Mouse (Mus musculus) C2C12 (cell line): Measurements from ENCODE around the gene Klk13. TPM values are rescaled to one million over a fixed set of nuclear protein-coding genes. Genes with fewer than 3 reads are reported as not detected.

Experiments used
- H3K27me3 ChIP-seq: one replicate; pipeline ENCODE4 v1.6.1; 2011; ENCODE audit not compliant: control insufficient read depth, insufficient read depth, insufficient read length
- H3K36me3 ChIP-seq: one replicate; pipeline ENCODE4 v1.6.1; 2011; ENCODE audit not compliant: control insufficient read depth, insufficient read depth
- H3K4me3 ChIP-seq: one replicate; pipeline ENCODE4 v1.5.1; 2011; ENCODE audit warnings: mild to moderate bottlenecking, control low read depth; ENCODE audit not compliant: poor library complexity, insufficient read depth, severe bottlenecking
- H3K79me2 ChIP-seq: one replicate; pipeline ENCODE4 v1.6.1; 2011; ENCODE audit not compliant: control insufficient read depth, insufficient read depth
- H3K79me3 ChIP-seq: one replicate; pipeline ENCODE4 v1.6.1; 2011; ENCODE audit warnings: low read depth, control low read depth
- H3ac ChIP-seq: one replicate; pipeline ENCODE3; 2011; ENCODE audit warnings: low read depth; ENCODE audit not compliant: control insufficient read depth, insufficient read length
- CEBPB ChIP-seq: IDR thresholded peaks from one replicate; pipeline ENCODE4 v1.6.1; 2011; ENCODE audit warnings: low read depth, mild to moderate bottlenecking, control low read depth, moderate library complexity
- CTCF ChIP-seq: IDR thresholded peaks from one replicate; pipeline ENCODE4 v1.5.1; 2011; ENCODE audit not compliant: control insufficient read depth, insufficient read depth, insufficient read length
- FOSL1 ChIP-seq: IDR thresholded peaks from one replicate; pipeline ENCODE4 v1.8.0; 2011; ENCODE audit warnings: mild to moderate bottlenecking, low read length; ENCODE audit not compliant: poor library complexity, insufficient read depth, severe bottlenecking
- MAX ChIP-seq: IDR thresholded peaks from one replicate; pipeline ENCODE4 v1.6.1; 2011; ENCODE audit warnings: mild to moderate bottlenecking, control low read depth
- MYOD1 ChIP-seq: IDR thresholded peaks from one replicate; pipeline ENCODE4 v1.6.1; 2011; ENCODE audit warnings: low read depth; ENCODE audit not compliant: control insufficient read depth, insufficient read length
- MYOG ChIP-seq: IDR thresholded peaks from one replicate; pipeline ENCODE4 v1.6.1; 2011; ENCODE audit not compliant: control insufficient read depth, insufficient read length; ENCODE audit errors: extremely low read depth
- USF1 ChIP-seq: IDR thresholded peaks from one replicate; pipeline ENCODE4 v1.6.1; 2011; ENCODE audit warnings: low read depth, mild to moderate bottlenecking, control low read depth, moderate library complexity
- polyA plus RNA-seq: library from polyadenylated mRNA; unstranded; fragments of >200 nt; fragmentation: generic; extraction: Trizol; gene quantifications from one replicate; pipeline ENCODE4 v1.2.1, GENCODE M21; 2012; ENCODE audit warnings: missing spikeins

The Klk13 gene
- polyA plus RNA-seq, 1 experiment = not detected

GRCm38 (mm10) chr7:43690118-43690517 is 22.2 kb upstream of the Klk13 start, which contains the start of gene Klk14:
Gene Klk14 (plus strand): TSS chr7:43690418.
- H3K79me3 ChIP-seq = no peaks in the 10 kb centered on the region
- H3ac ChIP-seq = no peak within 1 kb of the TSS
- H3K4me3 ChIP-seq = no peak within 1 kb of the TSS
- no peaks in the 10 kb centered on the region for H3K79me2 ChIP-seq
- H3K36me3 ChIP-seq = no peaks in the 10 kb centered on the region
- H3K27me3 ChIP-seq = peaks cover 9% of the 10 kb centered on the region
- TF ChIP-seq CEBPB = no peak
- TF ChIP-seq CTCF = no peak
- no peak for TF ChIP-seq MYOD1
- TF ChIP-seq USF1 = no peak
- no peak for TF ChIP-seq FOSL1
- no peak for TF ChIP-seq MYOG
- no peak for TF ChIP-seq MAX

DNA sequence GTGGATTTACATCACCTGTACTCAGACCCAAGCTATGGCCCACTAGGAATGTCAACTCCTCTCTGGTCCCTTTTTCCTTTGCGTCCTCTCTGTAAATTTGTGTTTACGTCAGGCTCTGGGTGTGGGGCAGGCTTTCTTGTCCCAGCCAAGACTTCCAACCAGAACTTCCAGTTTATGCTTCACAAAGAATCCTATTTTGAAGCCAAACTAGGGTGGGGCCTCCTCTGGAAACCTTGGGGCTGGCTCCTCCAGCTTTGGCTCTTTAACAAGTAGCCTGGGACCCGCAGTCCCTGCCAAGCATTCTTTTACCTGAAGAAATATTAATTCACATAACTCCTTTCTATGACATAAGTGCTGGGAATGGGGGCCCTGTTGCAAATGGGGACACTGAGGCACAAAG is 2.3 kb upstream of the Klk13 start:
- H3K79me3 ChIP-seq = no peaks in the 10 kb centered on the region
- H3K27me3 ChIP-seq = peaks cover 4% of the 10 kb centered on the region
- TF ChIP-seq USF1 (no peak), CEBPB (no peak), FOSL1 (no peak), MAX (no peak), CTCF (no peak), MYOG (no peak), MYOD1 (no peak)
- no peaks in the 10 kb centered on the region for H3K79me2 ChIP-seq
- no peaks in the 10 kb centered on the region for H3K36me3 ChIP-seq
- H3ac ChIP-seq = no peak overlapping the region
- H3K4me3 ChIP-seq = no peak overlapping the region

DNA sequence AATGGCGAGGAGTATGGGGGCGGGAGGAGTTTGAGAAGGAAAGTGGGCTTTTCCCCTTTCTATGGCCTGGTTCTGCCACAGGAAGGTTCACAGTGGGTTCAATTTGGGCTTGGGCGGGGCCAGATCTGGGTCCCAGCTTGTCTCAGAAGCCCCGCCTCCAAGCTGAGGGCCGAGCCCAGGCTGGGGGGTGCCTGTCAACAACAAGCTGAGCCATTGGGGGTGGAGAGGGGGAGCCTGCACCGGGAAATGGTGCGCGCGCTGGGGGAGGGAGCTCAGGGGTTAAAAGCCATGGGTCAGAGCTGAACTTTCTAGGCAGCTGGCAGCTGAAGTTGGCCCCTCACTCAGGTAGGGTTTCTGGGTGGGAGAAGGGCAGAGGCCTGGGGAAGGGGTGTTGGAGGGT is 550 bp downstream of the Klk13 start:
- H3K4me3 ChIP-seq = no peak overlapping the region
- H3ac ChIP-seq = no peak overlapping the region
- H3K79me3 ChIP-seq = no peaks in the 10 kb centered on the region
- H3K79me2 ChIP-seq = no peaks in the 10 kb centered on the region
- no peaks in the 10 kb centered on the region for H3K36me3 ChIP-seq
- H3K27me3 ChIP-seq = peaks cover 4% of the 10 kb centered on the region
- TF ChIP-seq CTCF (no peak), USF1 (no peak), FOSL1 (no peak), CEBPB (no peak), MYOG (no peak), MYOD1 (no peak), MAX (no peak)

- no peak overlapping the region for H3K4me3 ChIP-seq
- TF ChIP-seq MAX (no peak), CEBPB (no peak), MYOD1 (no peak)
These were observed 1.5 kb downstream of the Klk13 start for GRCm38 (mm10) chr7:43713741-43714351.

DNA sequence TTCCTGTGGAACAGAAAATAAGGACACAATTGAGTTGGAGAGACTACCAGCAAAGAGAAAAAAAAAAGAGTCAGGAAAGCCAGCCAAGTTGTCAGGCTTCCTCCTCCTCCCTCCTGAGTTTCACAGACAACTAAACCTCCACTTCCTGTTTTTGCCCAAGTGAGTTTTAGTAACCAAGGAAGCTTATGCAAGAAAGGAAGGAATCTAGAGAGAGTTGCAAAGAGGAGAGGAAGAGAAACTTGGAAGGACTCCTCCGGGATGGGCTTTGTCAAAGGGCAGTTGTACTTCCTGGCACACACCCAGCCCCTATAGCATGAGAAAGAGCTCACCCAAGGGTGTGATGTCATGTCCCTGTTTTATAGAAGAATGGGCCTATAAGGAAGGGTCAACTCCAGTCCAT is 35.4 kb downstream of the Klk13 start:
- Histone ChIP-seq H3K4me3 (no peak overlapping the region), H3ac (no peak overlapping the region), H3K79me2 (no peaks in the 10 kb centered on the region), H3K79me3 (no peaks in the 10 kb centered on the region), H3K27me3 (no peaks in the 10 kb centered on the region), H3K36me3 (no peaks in the 10 kb centered on the region)
- TF ChIP-seq MYOD1 (no peak), MAX (no peak), CTCF (no peak), USF1 (no peak), CEBPB (no peak), MYOG (no peak), FOSL1 (no peak)

More at GRCm38 (mm10) chr7:43713741-43714351, 1.5 kb downstream of the Klk13 start:
- Histone ChIP-seq H3K27me3 (peaks cover 4% of the 10 kb centered on the region), H3K36me3 (no peaks in the 10 kb centered on the region), H3K79me3 (no peaks in the 10 kb centered on the region), H3ac (no peak overlapping the region), H3K79me2 (no peaks in the 10 kb centered on the region)

DNA sequence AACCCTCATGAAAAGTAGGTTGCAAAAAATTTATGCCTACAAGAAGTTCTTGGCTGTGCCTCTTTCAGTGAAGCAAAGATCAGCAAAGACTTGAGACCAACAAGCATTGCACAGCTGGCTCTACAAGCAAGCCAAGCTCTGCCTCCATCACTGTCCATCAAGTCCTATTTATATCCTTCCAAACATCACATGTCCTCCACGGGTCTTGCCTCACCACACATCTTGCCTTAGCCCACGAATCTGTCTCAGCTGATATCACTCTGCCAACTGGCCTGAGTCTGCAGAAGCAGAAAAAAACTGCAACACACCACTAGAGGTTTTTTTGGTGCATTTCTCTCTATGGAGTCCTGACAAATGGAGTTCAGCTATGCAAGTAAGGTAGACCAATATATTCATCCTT is 40.4 kb downstream of the Klk13 start:
- Histone ChIP-seq H3K79me2 (no peaks in the 10 kb centered on the region), H3K4me3 (no peak overlapping the region), H3K36me3 (no peaks in the 10 kb centered on the region), H3K27me3 (no peaks in the 10 kb centered on the region), H3K79me3 (no peaks in the 10 kb centered on the region), H3ac (no peak overlapping the region)
- no peak for TF ChIP-seq MAX
- no peak for TF ChIP-seq USF1
- TF ChIP-seq CEBPB = no peak
